Mouse (Mus musculus) mouse embryonic stem cell (cell line): Measurements from ENCODE around the gene Usp33.
"Not testable (repeated sequence)": the region's sequence is repeated elsewhere in the genome, so short reads cannot be mapped to it uniquely, and the experiment has no call there.

Source experiments
- in situ Hi-C, 2 experiments: fragments of 300-500 bp; cut with MboI; formaldehyde crosslinking; loops; 1 replicate in 1 of 2; 3 replicates in 1 of 2; pipeline ENCODE4 v1.14.3; 2019 to 2020; ENCODE audit warnings: low sequenced_read_pairs in 2 of 2, low pct_unique_long_range_greater_than_20kb in 1 of 2, mixed read lengths in 1 of 2; ENCODE audit not compliant: unreplicated experiment in 1 of 2

Usp33 gene

GRCm38 (mm10) chr3:152345732-152346632 is at the start of gene Usp33:
TSS of gene Usp33 (plus strand) at chr3:152346478.
- in situ Hi-C loops, result no loop called here

GRCm38 (mm10) chr3:152300376-152301337 is 45.6 kb upstream of the Usp33 start:
- in situ Hi-C loops, result no loop called here

- in situ Hi-C loops, result no loop called here
These were observed 43.3 kb upstream of the Usp33 start for GRCm38 (mm10) chr3:152302991-152303390.

- in situ Hi-C loops, result no loop called here
These were observed 42.0 kb upstream of the Usp33 start for GRCm38 (mm10) chr3:152304093-152304815.

GRCm38 (mm10) chr3:152305080-152305479 is 41.2 kb upstream of the Usp33 start:
- in situ Hi-C loops, result no loop called here

GRCm38 (mm10) chr3:152305971-152306370 is 40.3 kb upstream of the Usp33 start:
- in situ Hi-C loops, result no loop called here

- in situ Hi-C loops, result no loop called here
These were observed 37.6 kb upstream of the Usp33 start for GRCm38 (mm10) chr3:152308485-152309249.

GRCm38 (mm10) chr3:152309250-152309645 is 37.0 kb upstream of the Usp33 start:
- in situ Hi-C loops, result no loop called here

GRCm38 (mm10) chr3:152314666-152315065 is 31.6 kb upstream of the Usp33 start:
- in situ Hi-C loops, result not testable (repeated sequence)

GRCm38 (mm10) chr3:152315613-152316012 is 30.7 kb upstream of the Usp33 start:
- in situ Hi-C loops, result no loop called here

- in situ Hi-C loops, result not testable (repeated sequence)
These were observed 29.7 kb upstream of the Usp33 start for GRCm38 (mm10) chr3:152316447-152317173.

- in situ Hi-C loops, result no loop called here
These were observed 25.2 kb upstream of the Usp33 start for GRCm38 (mm10) chr3:152320972-152321645.

- in situ Hi-C loops, result no loop called here
These were observed 24.3 kb upstream of the Usp33 start for GRCm38 (mm10) chr3:152321765-152322547.

GRCm38 (mm10) chr3:152332104-152332503 is 14.2 kb upstream of the Usp33 start:
- in situ Hi-C loops, result no loop called here

GRCm38 (mm10) chr3:152332545-152333300 is 13.6 kb upstream of the Usp33 start:
- in situ Hi-C loops, result no loop called here
